15 mouse cellular contexts compared by ENCODE assay signal in genomic region chr2:37747909-37748308, GRCm38 (mm10). TPM values are rescaled to one million over a fixed set of nuclear protein-coding genes. Genes with fewer than 3 reads are reported as not detected.
DNase-seq lines count a peak whose midpoint lies in the region; ATAC-seq and TF ChIP-seq lines count a peak whose summit lies in the region.
"Had no signal": no experiment of that assay in that cellular context is flagged by ENCODE, and none has a peak within 500 bp of the region (broad histone marks: within the 10 kb centered on the region; RNA-seq: fewer than 3 reads in every experiment).

No protein-coding gene starts in this region.

- peaks cover 16% of the 10 kb centered on the region for H3K4me1 ChIP-seq in forebrain, embryonic 13.5 days
- no peaks in the 10 kb centered on the region; the same call in 1 of the 2 replicates for H3K4me1 ChIP-seq in forebrain, embryonic 11.5 days (replicated peaks; ENCODE audit: control insufficient read depth, insufficient read depth, low read length)
- peaks cover 12% of the 10 kb centered on the region for H3K4me1 ChIP-seq in embryonic fibroblast, embryonic 13.5 days (ENCODE audit: control insufficient read depth, insufficient read depth, low read length)
- peaks cover 6% of the 10 kb centered on the region; the same call in 1 of the 2 replicates for H3K4me1 ChIP-seq in hindbrain, postnatal 0 days (ENCODE audit: insufficient read depth, low read length)
- H3K4me1 ChIP-seq: liver, embryonic 15.5 days had no signal

- WGBS in forebrain, embryonic 13.5 days: 29% methylated on average over 2 of the region's 2 CpGs
- WGBS in forebrain, embryonic 11.5 days: 46% methylated on average over 2 of the region's 2 CpGs
- WGBS in hindbrain, postnatal 0 days: 26% methylated on average over 2 of the region's 2 CpGs

- intact Hi-C loops in heart, postnatal 36 days (cut with DNase I): no loop called here

- H3K27ac ChIP-seq in forebrain, embryonic 13.5 days: no peak overlapping the region
- H3K27ac ChIP-seq in forebrain, embryonic 11.5 days (ENCODE audit: low read depth, low read length): no peak overlapping the region
- peak overlapping the region; percentile 80 for H3K27ac ChIP-seq in embryonic fibroblast, embryonic 13.5 days (ENCODE audit: insufficient read depth, low read length)
- no peak overlapping the region for H3K27ac ChIP-seq in hindbrain, postnatal 0 days
- H3K27ac ChIP-seq: liver, embryonic 15.5 days; midbrain, embryonic 12.5 days had no signal

- H3K36me3 ChIP-seq in forebrain, embryonic 13.5 days (ENCODE audit: poor library complexity, severe bottlenecking): no peaks in the 10 kb centered on the region
- no peaks in the 10 kb centered on the region for H3K36me3 ChIP-seq in forebrain, embryonic 11.5 days (ENCODE audit: control insufficient read depth, insufficient read depth, low read length)
- no peaks in the 10 kb centered on the region for H3K36me3 ChIP-seq in hindbrain, postnatal 0 days (ENCODE audit: insufficient read depth, low read length)
- H3K36me3 ChIP-seq: forebrain, embryonic 10.5 days; G1E; heart, embryonic 12.5 days; liver, embryonic 15.5 days; midbrain, embryonic 12.5 days had no signal

- H3K4me2 ChIP-seq in forebrain, embryonic 13.5 days: no peak overlapping the region
- no peak overlapping the region for H3K4me2 ChIP-seq in forebrain, embryonic 11.5 days (ENCODE audit: low read depth, low read length, severe bottlenecking)
- H3K4me2 ChIP-seq in hindbrain, postnatal 0 days (ENCODE audit: low read depth, low read length): no peak overlapping the region
- H3K4me2 ChIP-seq: heart, embryonic 12.5 days; liver, embryonic 15.5 days; midbrain, embryonic 12.5 days had no signal

- no peak overlapping the region for H3K4me3 ChIP-seq in forebrain, embryonic 13.5 days
- no peak overlapping the region for H3K4me3 ChIP-seq in forebrain, embryonic 11.5 days (ENCODE audit: low read depth, low read length)
- H3K4me3 ChIP-seq in embryonic fibroblast, embryonic 13.5 days (ENCODE audit: insufficient read depth, low read length): no peak overlapping the region
- no peak overlapping the region for H3K4me3 ChIP-seq in hindbrain, postnatal 0 days (ENCODE audit: low read length)
- H3K4me3 ChIP-seq: forebrain, embryonic 10.5 days; heart, embryonic 12.5 days; liver, embryonic 15.5 days; midbrain, embryonic 12.5 days had no signal

- TF ChIP-seq CTCF in embryonic fibroblast, embryonic 13.5 days (IDR thresholded peaks at IDR 0.05; ENCODE audit: borderline replicate concordance, insufficient read depth, low read length): no peak
- no peak for TF ChIP-seq CTCF in hindbrain, postnatal 0 days (IDR thresholded peaks at IDR 0.05; ENCODE audit: low read depth)

- 0 out of 2 replicates have a peak, but pooled peaks have one; percentile 33 for ATAC-seq in forebrain, embryonic 13.5 days
- ATAC-seq in forebrain, embryonic 11.5 days (replicated peaks; ENCODE audit: low FRiP score): no peak
- no peak for ATAC-seq in hindbrain, postnatal 0 days

- H3K9ac ChIP-seq in forebrain, embryonic 13.5 days: no peak overlapping the region
- H3K9ac ChIP-seq in forebrain, embryonic 11.5 days (ENCODE audit: low read length): no peak overlapping the region
- no peak overlapping the region for H3K9ac ChIP-seq in hindbrain, postnatal 0 days (replicated peaks; ENCODE audit: low read length)
- H3K9ac ChIP-seq: heart, embryonic 12.5 days; liver, embryonic 15.5 days; midbrain, embryonic 12.5 days had no signal

- H3K27me3 ChIP-seq in forebrain, embryonic 13.5 days: no peaks in the 10 kb centered on the region
- H3K27me3 ChIP-seq in forebrain, embryonic 11.5 days (ENCODE audit: control insufficient read depth, insufficient read depth, low read length): no peaks in the 10 kb centered on the region
- H3K27me3 ChIP-seq in hindbrain, postnatal 0 days (ENCODE audit: insufficient read depth, low read length): no peaks in the 10 kb centered on the region
- H3K27me3 ChIP-seq: heart, embryonic 12.5 days; liver, embryonic 15.5 days had no signal

- no peak for DNase-seq in forebrain, embryonic 11.5 days (ENCODE audit: low spot score)
- DNase-seq in heart, adult 8-10 months (ENCODE audit: low spot score): peak; percentile 44
- DNase-seq in heart, postnatal 36 days: no peak
- peak; percentile 62 for DNase-seq in Muller cell, postnatal 12 days (ENCODE audit: inconsistent ontology term)
- no peak for DNase-seq in hindbrain, postnatal 0 days (ENCODE audit: low spot score)
- DNase-seq in retina, postnatal 1 day: no peak
- DNase-seq: layer of hippocampus, adult 9-11 months; right cerebral cortex, postnatal 25 days had no signal

- TF ChIP-seq POLR2A in embryonic fibroblast, embryonic 13.5 days (IDR thresholded peaks at IDR 0.05; ENCODE audit: low read depth, low read length): no peak

- no peaks in the 10 kb centered on the region for H3K9me3 ChIP-seq in forebrain, embryonic 13.5 days (replicated peaks)
- no peaks in the 10 kb centered on the region for H3K9me3 ChIP-seq in forebrain, embryonic 11.5 days (ENCODE audit: control insufficient read depth, low read length)
- no peaks in the 10 kb centered on the region for H3K9me3 ChIP-seq in hindbrain, postnatal 0 days (ENCODE audit: low read length)
- H3K9me3 ChIP-seq: forebrain, embryonic 10.5 days; G1E; heart, embryonic 12.5 days; liver, embryonic 15.5 days; midbrain, embryonic 12.5 days had no signal

RNA-seq across cellular contexts. Expression of gene Crb2, which starts 28.1 kb away (rescaled TPM):
- 9.1 and 12.8 TPM in 2 replicates for polyA plus RNA-seq in forebrain, embryonic 13.5 days (2015; fragmentation: Nextera tagmentation; extraction: Ambion mirVana)
- polyA plus RNA-seq in forebrain, embryonic 11.5 days (2014; fragmentation: Nextera tagmentation; extraction: Ambion mirVana): 29.6 and 32.7 TPM in 2 replicates
- 1 to 10 TPM in 1 of 4 experiments, under 1 TPM in 3; 0.41 to 1.1 (median 0.77) TPM for total RNA-seq in heart, adult 8-10 months (2022)
- 1 to 10 TPM in 1 of 2 experiments, under 1 TPM in 1; 0.97 to 1.0 TPM for total RNA-seq in heart, postnatal 36 days (2021)
- polyA plus RNA-seq in embryonic fibroblast, embryonic 13.5 days (2011; ENCODE audit: insufficient read length, low read depth, missing spikeins): 0.08 and 0.32 TPM in 2 replicates
- total RNA-seq in hindbrain, postnatal 0 days (2014; rRNA removed): 10.9 and 20.1 TPM in 2 replicates
- 2.4 and 3.4 TPM in 2 replicates for polyA plus RNA-seq in hindbrain, postnatal 0 days (2015; fragmentation: Nextera tagmentation; extraction: Ambion mirVana)
- polyA plus RNA-seq: G1E had no signal

RNA-seq across cellular contexts. Expression of gene Strbp, which starts 44.2 kb away (rescaled TPM):
- 101 and 105 TPM in 2 replicates for polyA plus RNA-seq in forebrain, embryonic 13.5 days (2015; fragmentation: Nextera tagmentation; extraction: Ambion mirVana)
- polyA plus RNA-seq in forebrain, embryonic 11.5 days (2014; fragmentation: Nextera tagmentation; extraction: Ambion mirVana): 102 and 103 TPM in 2 replicates
- 10 to 100 TPM; 11.5 to 21.8 (median 16.1) TPM for total RNA-seq in heart, adult 8-10 months (2022)
- total RNA-seq in heart, postnatal 36 days (2021): 10 to 100 TPM; 19.3 to 21.2 TPM
- 23.0 and 36.1 TPM in 2 replicates for polyA plus RNA-seq in embryonic fibroblast, embryonic 13.5 days (2011; ENCODE audit: insufficient read length, low read depth, missing spikeins)
- total RNA-seq in hindbrain, postnatal 0 days (2014; rRNA removed): 49.6 and 85.0 TPM in 2 replicates
- polyA plus RNA-seq in hindbrain, postnatal 0 days (2015; fragmentation: Nextera tagmentation; extraction: Ambion mirVana): 97.5 and 102 TPM in 2 replicates

Comparison
In these comparisons a context has a peak if more than half of its experiments do, and no peak if none do; other contexts are left out.
1. DNase-seq: peak in heart, adult 8-10 months (single experiment) and Muller cell, postnatal 12 days (single experiment); none in forebrain, embryonic 11.5 days (single experiment), heart, postnatal 36 days (0 of 2), hindbrain, postnatal 0 days (single experiment) and retina, postnatal 1 day (single experiment).